Mouse (Mus musculus) liver, postnatal 0 days (tissue): Measurements from ENCODE around the gene Dpf3.

Experiments
- CTCF ChIP-seq: sonication (generic); IDR thresholded peaks from 2 replicates; pipeline ENCODE4 v1.5.1; 2016; ENCODE audit warnings: antibody characterized with exemption, low read depth
- EP300 ChIP-seq: IDR thresholded peaks from 2 replicates; pipeline ENCODE4 v1.6.1; 2016; ENCODE audit warnings: antibody characterized with exemption, low read depth, mild to moderate bottlenecking

DNA sequence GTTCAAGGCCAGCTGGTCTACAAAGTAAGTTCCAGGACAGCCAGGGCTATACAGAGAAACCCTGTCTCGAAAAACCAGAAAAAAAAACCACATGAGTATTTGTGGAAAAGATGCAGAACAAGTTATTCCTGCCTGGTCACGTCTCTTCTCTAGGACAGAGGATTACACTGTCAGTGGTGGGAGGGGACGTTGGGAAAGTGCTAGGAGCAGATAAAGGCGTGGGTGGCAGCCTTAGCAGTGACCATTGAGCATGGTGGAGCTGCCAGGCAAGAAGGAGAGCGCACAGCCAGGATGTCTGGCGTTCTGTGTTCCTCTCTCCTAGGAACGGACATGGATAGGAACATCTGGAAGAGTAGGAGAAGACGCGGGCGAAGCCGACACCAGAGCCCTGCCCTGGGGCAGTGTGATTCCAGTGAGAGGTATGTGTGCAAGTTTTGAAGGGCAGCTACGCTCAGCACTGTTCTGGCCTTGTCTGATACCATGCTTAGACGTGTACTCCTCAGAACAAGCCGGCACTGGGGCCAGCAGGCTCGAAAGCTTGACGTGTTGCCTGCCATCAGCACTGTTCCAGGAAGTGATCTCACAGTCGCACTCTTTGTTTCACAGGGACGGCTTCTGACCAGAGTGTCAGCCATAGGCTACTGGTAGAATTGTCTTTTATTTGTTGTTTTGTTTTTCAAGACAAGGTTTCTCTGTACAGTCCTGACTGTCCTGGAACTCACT lies 38.5 kb upstream of the Dpf3 start:
- TF ChIP-seq CTCF (no peak), EP300 (no peak)
